Mouse (Mus musculus): ENCODE data around the gene Krtap3-3. TPM values are rescaled to one million over a fixed set of nuclear protein-coding genes. Genes with fewer than 3 reads are reported as not detected.

Krtap3-3 gene
- polyA plus RNA-seq, 1 experiment from 2014 or later = not detected

GRCm38 (mm10) chr11:99574106-99574505, 23.4 kb upstream of the Krtap3-3 start:
- Histone ChIP-seq H3K9me3 (ENCODE audit: control insufficient read depth, low read length) (no peaks in the 10 kb centered on the region), H3K9ac (ENCODE audit: low read length) (no peak overlapping the region), H3K36me3 (ENCODE audit: control insufficient read depth, insufficient read depth, low read length) (no peaks in the 10 kb centered on the region), H3K4me2 (ENCODE audit: low read length) (peak overlapping the region; percentile 50), H3K4me1 (ENCODE audit: control insufficient read depth in 2 of 2, insufficient read depth in 2 of 2, low read length in 2 of 2) (no peaks in the 10 kb centered on the region), H3K4me3 (ENCODE audit: control insufficient read depth in 1 of 2, insufficient read depth in 1 of 2, low read depth in 1 of 2, low read length in 2 of 2) (no peak overlapping the region), H3K27ac (replicated peaks in 1 of 2; ENCODE audit: control insufficient read depth in 1 of 2, insufficient read depth in 1 of 2, low read depth in 2 of 2, low read length in 2 of 2) (no peak overlapping the region), H3K27me3 (ENCODE audit: control insufficient read depth, insufficient read depth, low read length) (no peaks in the 10 kb centered on the region)
- 2% methylated on average over 7 of the region's 7 CpGs for WGBS
- no peak for ATAC-seq (ENCODE audit: insufficient number of reproducible peaks, insufficient read depth, low FRiP score, low read depth)

DNA sequence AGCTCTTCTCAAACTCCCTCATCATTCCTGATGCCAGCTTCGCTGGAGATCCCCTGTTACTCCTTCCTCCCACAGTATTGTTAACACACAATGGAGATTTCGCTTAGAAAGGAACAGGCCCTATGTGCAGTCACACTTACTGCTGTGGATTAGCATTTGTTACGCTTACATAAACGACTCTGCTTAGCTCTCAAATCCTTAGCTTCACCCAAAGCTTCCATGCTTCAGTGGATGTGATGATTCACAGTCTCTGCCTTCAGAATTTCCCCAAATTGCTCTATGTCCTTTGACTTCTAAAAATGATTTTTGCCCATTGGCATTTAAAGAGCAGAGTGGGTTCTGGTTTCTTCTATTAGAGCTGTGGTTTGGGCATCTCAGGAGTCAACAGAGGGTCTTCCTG, 22.5 kb upstream of the Krtap3-3 start:
- WGBS = 65% methylated on average over 4 of the region's 4 CpGs

DNA sequence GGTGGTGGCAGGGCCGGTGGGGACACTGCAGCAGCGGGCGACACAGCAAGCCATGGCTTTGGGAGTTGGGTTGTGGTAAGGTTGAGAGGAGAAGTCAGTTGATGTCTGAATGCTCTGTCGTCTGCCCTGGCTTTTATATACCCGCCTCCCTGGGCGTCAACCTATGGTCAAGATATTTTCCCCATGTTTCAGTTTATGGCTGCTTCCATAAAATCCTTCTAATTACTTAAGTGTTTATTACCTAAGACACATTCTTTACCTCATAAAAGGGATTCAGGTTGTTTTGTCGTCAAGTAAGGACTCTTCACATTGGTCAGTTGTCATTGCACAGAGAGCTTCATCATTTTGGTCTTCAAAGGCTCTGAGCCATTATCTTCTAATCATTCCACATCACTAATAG, 15.9 kb upstream of the Krtap3-3 start, which contains the start of gene Krtap3-1:
Gene Krtap3-1 (minus strand): TSS at position 101 of the 400 bp plus-strand sequence.
- Histone ChIP-seq H3K27ac (replicated peaks in 1 of 2; ENCODE audit: control insufficient read depth in 1 of 2, insufficient read depth in 1 of 2, low read depth in 2 of 2, low read length in 2 of 2) (no peak within 1 kb of the TSS), H3K36me3 (ENCODE audit: control insufficient read depth, insufficient read depth, low read length) (no peaks in the 10 kb centered on the region), H3K4me2 (ENCODE audit: low read length) (no peak within 1 kb of the TSS), H3K27me3 (ENCODE audit: control insufficient read depth, insufficient read depth, low read length) (no peaks in the 10 kb centered on the region), H3K9me3 (ENCODE audit: control insufficient read depth, low read length) (no peaks in the 10 kb centered on the region), H3K9ac (ENCODE audit: low read length) (no peak within 1 kb of the TSS), H3K4me3 (ENCODE audit: control insufficient read depth in 1 of 2, insufficient read depth in 1 of 2, low read depth in 1 of 2, low read length in 2 of 2) (no peak within 1 kb of the TSS), H3K4me1 (ENCODE audit: control insufficient read depth in 2 of 2, insufficient read depth in 2 of 2, low read length in 2 of 2) (no peaks in the 10 kb centered on the region)
- whole genome bisulfite sequencing = 83% methylated on average over 7 of the region's 7 CpGs
- ATAC-seq (ENCODE audit: insufficient number of reproducible peaks, insufficient read depth, low FRiP score, low read depth) = no peak

More for the DNA sequence above, 22.5 kb upstream of the Krtap3-3 start:
- Histone ChIP-seq H3K9me3 (ENCODE audit: control insufficient read depth, low read length) (no peaks in the 10 kb centered on the region), H3K4me2 (ENCODE audit: low read length) (no peak overlapping the region), H3K27me3 (ENCODE audit: control insufficient read depth, insufficient read depth, low read length) (no peaks in the 10 kb centered on the region), H3K4me1 (ENCODE audit: control insufficient read depth in 2 of 2, insufficient read depth in 2 of 2, low read length in 2 of 2) (no peaks in the 10 kb centered on the region), H3K27ac (replicated peaks in 1 of 2; ENCODE audit: control insufficient read depth in 1 of 2, insufficient read depth in 1 of 2, low read depth in 2 of 2, low read length in 2 of 2) (no peak overlapping the region), H3K36me3 (ENCODE audit: control insufficient read depth, insufficient read depth, low read length) (no peaks in the 10 kb centered on the region), H3K4me3 (ENCODE audit: control insufficient read depth in 1 of 2, insufficient read depth in 1 of 2, low read depth in 1 of 2, low read length in 2 of 2) (no peak overlapping the region), H3K9ac (ENCODE audit: low read length) (no peak overlapping the region)
- no peak for ATAC-seq (ENCODE audit: insufficient number of reproducible peaks, insufficient read depth, low FRiP score, low read depth)

DNA sequence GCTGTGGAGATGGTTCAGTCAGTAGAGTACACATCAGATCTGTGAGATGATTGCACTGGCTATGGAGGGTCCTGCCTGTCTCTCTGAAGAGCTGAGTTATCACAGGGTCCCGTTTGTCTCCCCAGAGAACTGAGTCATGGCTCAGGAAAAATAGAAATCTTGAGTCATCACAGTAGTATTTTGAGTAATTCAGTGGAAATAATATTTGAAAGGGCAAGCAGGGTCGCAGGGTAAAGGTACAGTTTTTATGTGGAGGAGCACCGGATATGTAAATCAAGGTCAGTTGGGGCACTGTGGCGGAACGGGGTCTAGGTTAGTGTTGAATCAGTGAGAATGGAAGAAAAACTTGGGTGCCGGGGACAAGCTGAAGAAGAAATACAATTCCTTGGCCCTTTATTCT, 11.9 kb upstream of the Krtap3-3 start:
- Histone ChIP-seq H3K4me2 (ENCODE audit: low read length) (no peak overlapping the region), H3K4me1 (ENCODE audit: control insufficient read depth in 2 of 2, insufficient read depth in 2 of 2, low read length in 2 of 2) (no peaks in the 10 kb centered on the region), H3K9ac (ENCODE audit: low read length) (no peak overlapping the region), H3K36me3 (ENCODE audit: control insufficient read depth, insufficient read depth, low read length) (no peaks in the 10 kb centered on the region), H3K27me3 (ENCODE audit: control insufficient read depth, insufficient read depth, low read length) (no peaks in the 10 kb centered on the region), H3K4me3 (ENCODE audit: control insufficient read depth in 1 of 2, insufficient read depth in 1 of 2, low read depth in 1 of 2, low read length in 2 of 2) (no peak overlapping the region), H3K9me3 (ENCODE audit: control insufficient read depth, low read length) (no peaks in the 10 kb centered on the region), H3K27ac (replicated peaks in 1 of 2; ENCODE audit: control insufficient read depth in 1 of 2, insufficient read depth in 1 of 2, low read depth in 2 of 2, low read length in 2 of 2) (no peak overlapping the region)
- WGBS = 78% methylated on average over 6 of the region's 6 CpGs
- ATAC-seq (ENCODE audit: insufficient number of reproducible peaks, insufficient read depth, low FRiP score, low read depth) = no peak

DNA sequence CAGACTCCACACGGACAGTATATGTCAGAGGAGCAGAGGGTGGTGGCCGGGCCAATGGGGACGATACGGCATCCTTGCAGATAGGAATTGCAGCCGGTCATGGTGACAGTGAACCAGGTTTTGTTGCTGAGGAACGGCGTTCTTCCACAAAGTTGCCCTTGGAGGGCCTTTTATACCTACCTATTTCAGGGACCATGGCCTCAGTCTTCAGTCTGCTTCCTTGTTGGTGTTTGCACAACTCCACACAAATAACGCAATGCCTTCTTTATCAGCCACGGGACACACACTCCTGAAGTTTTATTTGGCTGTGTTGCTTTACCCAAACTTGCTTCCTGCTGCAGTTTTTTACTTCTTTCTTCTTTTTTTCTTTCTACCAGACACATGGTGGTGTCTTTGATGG, 8.7 kb upstream of the Krtap3-3 start, which contains the start of gene Gm11939:
Gene Gm11939 (minus strand): TSS at position 101 of the 400 bp plus-strand sequence.
- Histone ChIP-seq H3K27me3 (ENCODE audit: control insufficient read depth, insufficient read depth, low read length) (no peaks in the 10 kb centered on the region), H3K27ac (replicated peaks in 1 of 2; ENCODE audit: control insufficient read depth in 1 of 2, insufficient read depth in 1 of 2, low read depth in 2 of 2, low read length in 2 of 2) (no peak within 1 kb of the TSS), H3K36me3 (ENCODE audit: control insufficient read depth, insufficient read depth, low read length) (no peaks in the 10 kb centered on the region), H3K9me3 (ENCODE audit: control insufficient read depth, low read length) (no peaks in the 10 kb centered on the region), H3K4me3 (ENCODE audit: control insufficient read depth in 1 of 2, insufficient read depth in 1 of 2, low read depth in 1 of 2, low read length in 2 of 2) (no peak within 1 kb of the TSS), H3K4me2 (ENCODE audit: low read length) (no peak within 1 kb of the TSS), H3K4me1 (ENCODE audit: control insufficient read depth in 2 of 2, insufficient read depth in 2 of 2, low read length in 2 of 2) (no peaks in the 10 kb centered on the region), H3K9ac (ENCODE audit: low read length) (no peak within 1 kb of the TSS)
- 86% methylated on average over 9 of the region's 9 CpGs for WGBS
- no peak for ATAC-seq (ENCODE audit: insufficient number of reproducible peaks, insufficient read depth, low FRiP score, low read depth)

- Histone ChIP-seq H3K9me3 (ENCODE audit: control insufficient read depth, low read length) (no peaks in the 10 kb centered on the region), H3K9ac (ENCODE audit: low read length) (no peak overlapping the region), H3K27me3 (ENCODE audit: control insufficient read depth, insufficient read depth, low read length) (no peaks in the 10 kb centered on the region), H3K4me1 (ENCODE audit: control insufficient read depth in 2 of 2, insufficient read depth in 2 of 2, low read length in 2 of 2) (no peaks in the 10 kb centered on the region), H3K36me3 (ENCODE audit: control insufficient read depth, insufficient read depth, low read length) (no peaks in the 10 kb centered on the region), H3K4me3 (ENCODE audit: control insufficient read depth in 1 of 2, insufficient read depth in 1 of 2, low read depth in 1 of 2, low read length in 2 of 2) (no peak overlapping the region), H3K27ac (replicated peaks in 1 of 2; ENCODE audit: control insufficient read depth in 1 of 2, insufficient read depth in 1 of 2, low read depth in 2 of 2, low read length in 2 of 2) (no peak overlapping the region), H3K4me2 (ENCODE audit: low read length) (no peak overlapping the region)
- 72% methylated on average over 3 of the region's 3 CpGs for WGBS
- ATAC-seq (ENCODE audit: insufficient number of reproducible peaks, insufficient read depth, low FRiP score, low read depth) = no peak
Observed at GRCm38 (mm10) chr11:99557976-99558745, 7.5 kb upstream of the Krtap3-3 start.

- no peak within 1 kb of the TSS for H3K27ac ChIP-seq (replicated peaks in 1 of 2; ENCODE audit: control insufficient read depth in 1 of 2, insufficient read depth in 1 of 2, low read depth in 2 of 2, low read length in 2 of 2)
Observed at GRCm38 (mm10) chr11:99556753-99557152, 6.1 kb upstream of the Krtap3-3 start, which contains the start of gene Krtap3-2. TSS of gene Krtap3-2 (minus strand) at chr11:99556853.

DNA sequence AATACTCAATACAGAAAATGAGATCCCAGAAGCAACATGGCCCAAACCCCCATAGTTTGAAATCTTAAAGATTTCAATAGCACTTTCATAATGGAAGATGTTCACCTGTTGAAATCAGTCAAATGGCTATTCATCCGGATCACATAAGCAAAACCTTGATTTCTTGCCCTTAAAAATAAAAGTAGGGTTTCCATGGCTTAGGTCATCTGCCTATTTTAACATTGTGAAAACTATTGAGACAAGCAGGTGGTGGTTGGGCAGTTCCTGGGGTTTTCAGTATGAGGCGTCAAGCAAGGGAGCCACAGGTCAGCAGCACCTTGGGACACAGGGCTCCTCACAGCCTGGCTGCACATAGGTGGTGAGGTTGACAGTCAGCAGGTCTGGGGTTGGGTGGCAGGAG, 5.5 kb upstream of the Krtap3-3 start:
- Histone ChIP-seq H3K4me2 (ENCODE audit: low read length) (no peak overlapping the region), H3K4me3 (ENCODE audit: control insufficient read depth in 1 of 2, insufficient read depth in 1 of 2, low read depth in 1 of 2, low read length in 2 of 2) (no peak overlapping the region), H3K27ac (replicated peaks in 1 of 2; ENCODE audit: control insufficient read depth in 1 of 2, insufficient read depth in 1 of 2, low read depth in 2 of 2, low read length in 2 of 2) (no peak overlapping the region), H3K36me3 (ENCODE audit: control insufficient read depth, insufficient read depth, low read length) (no peaks in the 10 kb centered on the region), H3K9ac (ENCODE audit: low read length) (no peak overlapping the region), H3K9me3 (ENCODE audit: control insufficient read depth, low read length) (no peaks in the 10 kb centered on the region), H3K27me3 (ENCODE audit: control insufficient read depth, insufficient read depth, low read length) (no peaks in the 10 kb centered on the region), H3K4me1 (ENCODE audit: control insufficient read depth in 2 of 2, insufficient read depth in 2 of 2, low read length in 2 of 2) (no peaks in the 10 kb centered on the region)
- ATAC-seq (ENCODE audit: insufficient number of reproducible peaks, insufficient read depth, low FRiP score, low read depth) = no peak
- 77% methylated on average over 2 of the region's 2 CpGs for WGBS

More at GRCm38 (mm10) chr11:99556753-99557152, 6.1 kb upstream of the Krtap3-3 start, which contains the start of gene Krtap3-2:
- no peak for ATAC-seq (ENCODE audit: insufficient number of reproducible peaks, insufficient read depth, low FRiP score, low read depth)
- 72% methylated on average over 2 of the region's 2 CpGs for WGBS
- H3K4me1 ChIP-seq (ENCODE audit: control insufficient read depth in 2 of 2, insufficient read depth in 2 of 2, low read length in 2 of 2) = no peaks in the 10 kb centered on the region
- no peak within 1 kb of the TSS for H3K9ac ChIP-seq (ENCODE audit: low read length)
- H3K4me2 ChIP-seq (ENCODE audit: low read length) = no peak within 1 kb of the TSS
- H3K9me3 ChIP-seq (ENCODE audit: control insufficient read depth, low read length) = no peaks in the 10 kb centered on the region
- H3K4me3 ChIP-seq (ENCODE audit: control insufficient read depth in 1 of 2, insufficient read depth in 1 of 2, low read depth in 1 of 2, low read length in 2 of 2) = no peak within 1 kb of the TSS
- no peaks in the 10 kb centered on the region for H3K27me3 ChIP-seq (ENCODE audit: control insufficient read depth, insufficient read depth, low read length)
- no peaks in the 10 kb centered on the region for H3K36me3 ChIP-seq (ENCODE audit: control insufficient read depth, insufficient read depth, low read length)
